Mouse (Mus musculus) cerebellum, adult 2 months (tissue): ENCODE measurements around the gene Zp2.

ENCODE experiments used
- CTCF ChIP-seq: fragments of 200-500 bp; IDR thresholded peaks from 2 replicates; pipeline ENCODE4 v1.5.1; 2011; ENCODE audit warnings: low read depth, mild to moderate bottlenecking, control low read depth, low read length, moderate library complexity, borderline replicate concordance; ENCODE audit not compliant: insufficient read depth
- POLR2A ChIP-seq: fragments of 200-500 bp; IDR thresholded peaks from 2 replicates; pipeline ENCODE4 v1.6.1; 2011; ENCODE audit warnings: low read length, control low read depth, borderline replicate concordance; ENCODE audit not compliant: insufficient read depth

DNA sequence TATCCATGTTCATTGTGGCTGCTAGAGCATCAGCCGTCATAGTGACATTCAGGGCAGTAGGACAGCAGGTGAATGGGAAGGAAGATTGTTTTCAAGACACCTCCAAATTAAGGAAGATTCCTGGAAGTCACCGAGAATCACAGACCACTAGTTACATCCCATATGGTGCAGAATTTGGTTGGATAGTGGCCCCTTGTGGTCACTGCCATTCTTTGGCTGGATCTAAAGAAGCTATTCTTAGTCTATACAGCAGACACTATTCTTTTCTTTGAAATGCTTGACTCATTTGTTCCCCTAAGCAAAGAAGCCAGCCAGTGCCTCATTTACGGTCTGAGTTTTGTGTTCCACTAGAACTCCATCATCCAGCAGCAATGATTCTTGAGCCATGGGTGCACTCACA, 40.1 kb downstream of the Zp2 start:
- no peak for TF ChIP-seq POLR2A
- no peak for TF ChIP-seq CTCF
